Mouse (Mus musculus): Measurements from ENCODE around the gene Mapkap1.

Gene Mapkap1

GRCm38 (mm10) chr2:34406601-34407464 is at the start of gene Mapkap1:
TSS of gene Mapkap1 (plus strand) at chr2:34406771.
- DNase-seq (ENCODE audit: extremely low read depth, insufficient read length, low spot score) = peak; percentile 97

GRCm38 (mm10) chr2:34363678-34364077 is 42.9 kb upstream of the Mapkap1 start:
- no peak for DNase-seq (ENCODE audit: extremely low read depth, insufficient read length, low spot score)

GRCm38 (mm10) chr2:34367024-34367423 is 39.5 kb upstream of the Mapkap1 start:
- no peak for DNase-seq (ENCODE audit: extremely low read depth, insufficient read length, low spot score)

- DNase-seq (ENCODE audit: extremely low read depth, insufficient read length, low spot score) = no peak
Observed at GRCm38 (mm10) chr2:34368396-34368795, 38.2 kb upstream of the Mapkap1 start.

- peak; percentile 5 for DNase-seq (ENCODE audit: extremely low read depth, insufficient read length, low spot score)
Observed at GRCm38 (mm10) chr2:34370349-34370724, 36.2 kb upstream of the Mapkap1 start.

GRCm38 (mm10) chr2:34370725-34371440 is 35.7 kb upstream of the Mapkap1 start:
- DNase-seq (ENCODE audit: extremely low read depth, insufficient read length, low spot score) = peak; percentile 69

- DNase-seq (ENCODE audit: extremely low read depth, insufficient read length, low spot score) = peak; percentile 75
Observed at GRCm38 (mm10) chr2:34371441-34372304, 34.9 kb upstream of the Mapkap1 start.

GRCm38 (mm10) chr2:34372305-34373301 is 34.0 kb upstream of the Mapkap1 start, which contains the start of gene Pbx3:
TSS of gene Pbx3 (minus strand) at chr2:34373142.
- DNase-seq (ENCODE audit: extremely low read depth, insufficient read length, low spot score) = peak; percentile 92

GRCm38 (mm10) chr2:34373886-34374285 is 32.7 kb upstream of the Mapkap1 start:
- no peak for DNase-seq (ENCODE audit: extremely low read depth, insufficient read length, low spot score)

GRCm38 (mm10) chr2:34374349-34374748 is 32.2 kb upstream of the Mapkap1 start:
- no peak for DNase-seq (ENCODE audit: extremely low read depth, insufficient read length, low spot score)

GRCm38 (mm10) chr2:34378930-34379329 is 27.6 kb upstream of the Mapkap1 start:
- DNase-seq (ENCODE audit: extremely low read depth, insufficient read length, low spot score) = no peak

GRCm38 (mm10) chr2:34399535-34399934 is 7.0 kb upstream of the Mapkap1 start:
- DNase-seq (ENCODE audit: extremely low read depth, insufficient read length, low spot score) = no peak

- no peak for DNase-seq (ENCODE audit: extremely low read depth, insufficient read length, low spot score)
Observed at GRCm38 (mm10) chr2:34407596-34407995, 1.0 kb downstream of the Mapkap1 start.

GRCm38 (mm10) chr2:34408341-34408740 is 1.8 kb downstream of the Mapkap1 start:
- DNase-seq (ENCODE audit: extremely low read depth, insufficient read length, low spot score) = no peak

GRCm38 (mm10) chr2:34409741-34410340 is 3.3 kb downstream of the Mapkap1 start:
- no peak for DNase-seq (ENCODE audit: extremely low read depth, insufficient read length, low spot score)

- DNase-seq (ENCODE audit: extremely low read depth, insufficient read length, low spot score) = no peak
Observed at GRCm38 (mm10) chr2:34420256-34420655, 13.7 kb downstream of the Mapkap1 start.

GRCm38 (mm10) chr2:34424186-34424585 is 17.6 kb downstream of the Mapkap1 start:
- DNase-seq (ENCODE audit: extremely low read depth, insufficient read length, low spot score) = no peak

- DNase-seq (ENCODE audit: extremely low read depth, insufficient read length, low spot score) = no peak
Observed at GRCm38 (mm10) chr2:34425573-34426223, 19.1 kb downstream of the Mapkap1 start.

GRCm38 (mm10) chr2:34430663-34431062 is 24.1 kb downstream of the Mapkap1 start:
- no peak for DNase-seq (ENCODE audit: extremely low read depth, insufficient read length, low spot score)
